Mouse (Mus musculus) splenic B cell, adult 2 months (primary cell): ENCODE measurements around the gene Lix1l.
"Not testable (repeated sequence)": the region's sequence is repeated elsewhere in the genome, so short reads cannot be mapped to it uniquely, and the experiment has no call there.

Source experiments
- DNase-seq: peaks from one replicate; pipeline ENCODE4 v3.0.0-alpha.2; 2011; ENCODE audit warnings: low read depth, low spot score
- H3K27me3 ChIP-seq: 2 replicates; pipeline ENCODE4 v1.6.1; 2012; ENCODE audit warnings: mild to moderate bottlenecking, low read length, moderate library complexity, mixed read lengths; ENCODE audit not compliant: control insufficient read depth, poor library complexity, insufficient read depth, severe bottlenecking
- H3K36me3 ChIP-seq: 2 replicates; pipeline ENCODE4 v1.6.1; 2012; ENCODE audit warnings: mild to moderate bottlenecking, low read length, moderate library complexity, mixed read lengths; ENCODE audit not compliant: control insufficient read depth, poor library complexity, insufficient read depth, severe bottlenecking

The Lix1l gene

DNA sequence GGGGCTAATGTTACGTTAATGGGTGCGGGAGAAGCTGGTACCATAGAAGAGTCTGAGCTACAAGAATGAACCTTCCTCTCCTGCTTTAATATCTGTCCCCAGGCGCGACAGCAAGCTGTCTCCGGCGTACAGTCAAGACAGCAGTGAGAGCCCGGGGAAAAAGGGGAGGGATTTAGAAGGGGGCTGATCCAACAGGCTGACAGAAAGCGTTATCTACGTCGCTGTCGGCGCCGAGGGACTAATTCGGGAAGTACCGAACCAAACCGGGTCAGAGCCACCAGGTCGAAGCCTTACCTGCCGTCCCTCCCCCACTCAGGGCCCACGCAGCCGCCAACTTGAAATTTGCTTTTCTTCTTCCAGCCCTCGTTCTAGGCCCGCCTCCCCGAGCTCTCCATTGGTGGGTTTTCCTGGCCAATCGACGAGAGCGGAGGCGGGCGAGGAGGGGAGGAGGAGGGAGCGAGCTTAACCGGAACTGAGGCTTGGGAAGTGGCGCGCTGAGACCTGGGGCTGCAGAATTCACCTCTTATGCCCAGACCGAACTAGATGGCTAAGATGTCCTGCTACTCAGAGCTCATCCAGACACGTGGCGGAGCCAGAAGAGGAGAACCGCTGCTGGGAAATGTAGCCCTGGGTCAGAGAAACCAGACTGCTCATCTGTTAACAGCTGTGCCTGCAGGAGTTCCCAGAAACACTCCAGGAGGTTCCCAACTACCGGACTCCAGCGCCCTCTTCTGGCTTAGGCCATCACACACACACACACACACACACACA is 7.0 kb upstream of the Lix1l start, which contains the start of gene Polr3gl:
TSS of gene Polr3gl (minus strand) at position 392 of the 771 bp plus-strand sequence.
- H3K36me3 ChIP-seq = no peaks in the 10 kb centered on the region
- DNase-seq = peak; percentile 94
- H3K27me3 ChIP-seq = no peaks in the 10 kb centered on the region; the same call in 1 of the 2 replicates

DNA sequence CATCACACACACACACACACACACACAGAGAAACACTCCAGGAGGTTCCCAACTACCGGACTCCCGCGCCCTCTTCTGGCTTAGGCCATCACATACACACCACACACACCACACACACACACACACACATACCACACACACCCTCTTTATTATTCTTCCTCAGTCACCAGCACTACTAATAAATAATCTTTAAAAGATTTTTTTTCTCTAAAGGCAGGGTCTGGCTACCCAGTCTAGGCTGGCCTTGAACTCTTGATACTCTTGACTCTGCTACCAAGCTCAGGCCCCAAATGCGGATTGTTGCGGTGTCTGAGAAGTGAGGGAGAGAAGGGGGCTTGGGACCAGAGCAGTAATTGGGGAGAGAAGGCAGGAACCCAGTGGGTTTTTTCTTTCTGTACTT is 6.1 kb upstream of the Lix1l start:
- Histone ChIP-seq H3K27me3 (no peaks in the 10 kb centered on the region; the same call in none of the 2 replicates), H3K36me3 (no peaks in the 10 kb centered on the region)
- DNase-seq = no peak

DNA sequence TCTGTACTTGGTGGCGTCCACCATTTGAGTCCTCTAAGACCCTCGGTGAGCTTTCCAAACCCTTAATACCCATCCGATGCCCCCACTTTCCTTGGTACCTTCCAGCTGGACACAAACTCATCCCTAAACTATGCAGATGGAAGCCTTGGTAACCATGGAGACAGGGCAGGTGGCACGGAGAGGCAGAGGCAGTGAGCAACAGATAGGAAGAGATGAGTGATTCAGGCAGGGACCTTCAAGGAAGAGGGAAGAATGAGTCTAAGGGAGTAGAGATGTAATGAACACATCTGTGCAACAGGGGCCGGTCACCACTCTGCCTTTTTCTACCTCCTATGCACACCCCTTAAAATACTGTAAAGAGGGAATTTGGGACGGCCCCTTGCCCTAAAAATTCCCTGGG is 5.3 kb upstream of the Lix1l start:
- no peaks in the 10 kb centered on the region for H3K36me3 ChIP-seq
- DNase-seq = no peak

DNA sequence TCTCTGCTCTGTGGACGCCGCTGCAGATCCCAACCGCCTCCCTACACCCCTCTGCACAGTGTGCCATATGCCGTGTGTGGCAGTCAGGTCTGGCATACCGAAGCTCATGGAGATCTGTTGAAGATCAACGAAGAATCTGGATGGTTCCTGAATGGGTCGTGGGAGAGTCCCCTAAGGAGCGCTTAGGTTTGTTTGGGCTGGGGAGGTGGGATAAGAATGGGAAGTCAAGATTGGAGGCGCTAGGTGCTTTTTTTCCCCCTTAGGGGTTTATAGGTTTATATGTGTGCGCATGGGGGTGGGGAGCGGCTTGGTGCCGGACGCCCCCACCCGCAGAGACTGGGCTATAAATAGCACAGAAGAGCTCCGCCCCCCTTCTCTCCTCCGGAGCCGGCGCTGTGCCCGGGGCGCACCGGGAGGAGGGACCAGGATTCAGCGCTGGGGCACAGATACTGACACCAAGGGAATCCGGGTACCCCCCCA is 4.7 kb upstream of the Lix1l start, which contains the start of gene Ankrd34a:
TSS of gene Ankrd34a (plus strand) at position 409 of the 480 bp plus-strand sequence.
- Histone ChIP-seq H3K27me3 (no peaks in the 10 kb centered on the region; the same call in none of the 2 replicates), H3K36me3 (no peaks in the 10 kb centered on the region)
- no peak for DNase-seq

More for the DNA sequence above, 5.3 kb upstream of the Lix1l start:
- no peaks in the 10 kb centered on the region; the same call in none of the 2 replicates for H3K27me3 ChIP-seq

DNA sequence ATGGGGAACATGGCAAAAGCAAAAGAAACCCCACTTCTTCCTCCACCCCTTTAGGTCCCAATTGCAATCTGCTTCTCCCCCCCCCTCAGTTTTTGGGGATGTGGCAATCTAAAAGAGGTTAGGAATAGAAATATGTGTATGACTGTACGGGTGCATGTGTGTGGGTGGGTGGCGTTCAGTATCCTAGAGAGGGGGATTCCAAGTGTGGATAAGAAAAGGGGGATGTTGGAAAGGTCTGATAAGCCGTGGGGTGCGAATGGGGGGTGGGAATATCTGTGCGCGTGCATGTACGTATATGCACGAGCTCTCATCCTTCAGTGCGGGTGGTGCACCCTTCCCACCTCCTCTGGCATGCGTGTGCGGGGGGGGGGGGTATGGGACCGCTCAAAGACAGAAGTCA is 4.1 kb upstream of the Lix1l start:
- DNase-seq = no peak
- H3K36me3 ChIP-seq = no peaks in the 10 kb centered on the region
- no peaks in the 10 kb centered on the region; the same call in none of the 2 replicates for H3K27me3 ChIP-seq

DNA sequence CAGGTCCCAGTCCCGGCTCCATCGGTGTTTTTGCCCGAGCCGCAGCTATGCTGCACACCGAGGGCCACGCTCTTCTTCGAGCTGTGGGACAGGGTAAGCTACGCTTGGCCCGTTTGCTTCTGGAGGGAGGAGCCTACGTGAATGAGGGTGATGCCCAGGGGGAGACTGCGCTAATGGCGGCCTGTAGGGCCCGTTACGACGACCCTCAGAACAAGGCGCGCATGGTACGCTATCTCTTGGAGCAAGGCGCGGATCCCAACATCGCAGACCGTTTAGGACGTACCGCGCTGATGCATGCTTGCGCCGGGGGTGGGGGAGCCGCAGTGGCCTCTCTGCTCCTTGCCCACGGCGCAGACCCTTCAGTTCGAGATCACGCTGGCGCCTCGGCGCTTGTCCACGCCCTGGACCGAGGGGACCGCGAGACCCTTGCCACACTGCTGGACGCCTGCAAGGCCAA is 3.5 kb upstream of the Lix1l start:
- Histone ChIP-seq H3K36me3 (no peaks in the 10 kb centered on the region), H3K27me3 (no peaks in the 10 kb centered on the region; the same call in none of the 2 replicates)
- DNase-seq = no peak

DNA sequence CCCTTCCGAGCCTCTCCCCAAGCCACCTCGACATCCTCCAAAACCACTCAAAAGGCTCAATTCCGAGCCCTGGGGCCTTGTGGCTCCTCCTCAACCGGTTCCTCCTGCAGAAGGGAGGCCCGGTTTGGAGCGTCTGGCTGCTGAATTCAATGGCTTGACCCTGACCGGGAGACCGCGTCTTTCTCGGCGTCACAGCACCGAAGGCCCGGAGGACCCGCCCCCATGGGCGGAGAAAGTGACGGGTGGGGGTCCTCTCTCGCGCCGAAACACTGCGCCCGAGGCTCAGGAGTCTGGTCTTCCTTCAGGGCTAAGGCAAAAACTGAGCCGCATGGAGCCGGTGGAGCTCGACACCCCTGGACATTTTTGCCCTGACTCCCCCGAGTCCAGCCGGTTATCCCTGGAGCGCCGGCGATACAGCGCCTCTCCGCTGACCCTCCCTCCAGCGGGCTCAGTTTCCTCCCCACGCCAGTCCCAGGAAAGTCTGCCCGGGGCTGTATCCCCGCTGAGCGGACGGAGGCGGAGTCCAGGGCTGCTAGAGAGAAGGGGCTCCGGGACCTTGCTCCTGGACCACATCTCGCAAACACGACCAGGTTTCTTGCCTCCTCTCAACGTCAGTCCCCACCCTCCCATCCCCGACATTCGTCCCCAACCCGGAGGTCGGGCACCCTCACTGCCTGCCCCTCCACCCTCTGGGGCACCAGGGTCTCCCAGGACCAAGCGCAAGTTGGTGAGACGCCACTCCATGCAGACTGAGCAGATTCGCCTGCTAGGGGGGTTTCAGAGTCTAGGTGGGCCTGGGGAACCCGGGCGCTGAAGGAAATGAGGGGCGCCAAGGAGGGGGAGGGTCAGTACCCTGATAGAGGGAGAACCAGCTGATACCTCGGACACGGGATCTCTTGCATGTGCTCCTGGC is 2.5 kb upstream of the Lix1l start:
- DNase-seq = no peak
- Histone ChIP-seq H3K36me3 (no peaks in the 10 kb centered on the region), H3K27me3 (no peaks in the 10 kb centered on the region; the same call in none of the 2 replicates)

DNA sequence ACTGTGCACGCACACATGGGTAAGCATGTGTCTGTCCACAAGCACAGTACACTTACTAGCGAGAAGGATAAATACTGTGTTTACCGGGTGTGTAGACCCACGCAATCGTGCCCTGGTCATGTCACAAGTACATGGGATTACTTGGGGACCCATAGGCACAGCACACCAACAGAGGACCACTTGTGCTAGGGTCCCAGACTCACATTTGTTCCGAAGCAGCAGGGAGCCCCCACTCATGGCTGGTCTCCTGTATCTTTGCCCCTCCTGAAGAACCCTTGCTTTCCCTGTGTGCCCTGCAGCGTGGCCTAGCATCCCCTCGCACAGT is 1.9 kb upstream of the Lix1l start:
- Histone ChIP-seq H3K36me3 (no peaks in the 10 kb centered on the region), H3K27me3 (no peaks in the 10 kb centered on the region; the same call in none of the 2 replicates)
- DNase-seq = no peak

DNA sequence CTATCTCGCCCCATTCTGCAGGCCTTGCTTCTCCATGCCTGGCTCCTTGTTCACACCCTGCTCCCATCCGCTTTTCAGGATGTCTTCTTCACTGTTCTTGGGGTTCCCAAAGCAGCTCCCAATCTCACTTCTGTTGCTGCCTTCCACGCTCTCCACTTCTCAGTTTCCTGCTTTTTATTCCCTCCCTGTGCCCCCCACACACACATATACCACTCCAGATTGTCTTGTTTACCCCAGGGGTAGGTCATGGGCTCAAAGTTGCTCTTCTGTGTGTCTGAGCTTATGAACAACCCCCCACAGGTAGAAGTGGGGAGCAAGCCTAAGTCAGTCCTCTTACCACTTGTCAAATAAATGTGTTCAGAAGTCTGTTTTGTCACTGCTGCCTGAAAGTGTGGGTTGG is 1.5 kb upstream of the Lix1l start:
- no peaks in the 10 kb centered on the region; the same call in none of the 2 replicates for H3K27me3 ChIP-seq
- no peaks in the 10 kb centered on the region for H3K36me3 ChIP-seq
- DNase-seq = no peak

DNA sequence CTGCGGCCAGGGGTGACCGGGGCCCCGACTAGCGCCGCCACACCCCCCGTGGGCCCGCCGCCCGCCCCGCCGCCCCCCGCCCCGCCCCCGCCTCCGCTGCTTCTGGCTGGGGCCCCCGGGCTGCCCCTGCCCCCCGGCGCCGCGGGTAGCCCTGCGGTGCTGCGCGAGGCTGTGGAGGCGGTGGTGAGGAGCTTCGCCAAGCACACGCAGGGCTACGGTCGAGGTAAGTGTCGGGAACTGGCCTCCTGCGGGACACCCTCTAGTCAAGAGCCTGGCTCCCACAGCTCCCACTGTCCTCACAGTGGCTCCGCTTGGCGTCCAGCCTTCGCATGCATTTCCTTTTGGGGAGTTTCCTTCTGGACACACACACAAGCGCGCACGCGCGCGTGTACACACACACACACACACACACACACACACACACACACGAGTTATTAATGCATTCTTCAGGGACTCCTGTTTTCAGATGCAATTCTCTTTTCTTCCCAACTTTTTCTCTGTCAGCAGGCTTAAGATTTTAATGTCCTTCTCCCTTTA is 370 bp downstream of the Lix1l start:
- no peaks in the 10 kb centered on the region for H3K36me3 ChIP-seq
- H3K27me3 ChIP-seq = no peaks in the 10 kb centered on the region; the same call in none of the 2 replicates
- peak; percentile 41 for DNase-seq

DNA sequence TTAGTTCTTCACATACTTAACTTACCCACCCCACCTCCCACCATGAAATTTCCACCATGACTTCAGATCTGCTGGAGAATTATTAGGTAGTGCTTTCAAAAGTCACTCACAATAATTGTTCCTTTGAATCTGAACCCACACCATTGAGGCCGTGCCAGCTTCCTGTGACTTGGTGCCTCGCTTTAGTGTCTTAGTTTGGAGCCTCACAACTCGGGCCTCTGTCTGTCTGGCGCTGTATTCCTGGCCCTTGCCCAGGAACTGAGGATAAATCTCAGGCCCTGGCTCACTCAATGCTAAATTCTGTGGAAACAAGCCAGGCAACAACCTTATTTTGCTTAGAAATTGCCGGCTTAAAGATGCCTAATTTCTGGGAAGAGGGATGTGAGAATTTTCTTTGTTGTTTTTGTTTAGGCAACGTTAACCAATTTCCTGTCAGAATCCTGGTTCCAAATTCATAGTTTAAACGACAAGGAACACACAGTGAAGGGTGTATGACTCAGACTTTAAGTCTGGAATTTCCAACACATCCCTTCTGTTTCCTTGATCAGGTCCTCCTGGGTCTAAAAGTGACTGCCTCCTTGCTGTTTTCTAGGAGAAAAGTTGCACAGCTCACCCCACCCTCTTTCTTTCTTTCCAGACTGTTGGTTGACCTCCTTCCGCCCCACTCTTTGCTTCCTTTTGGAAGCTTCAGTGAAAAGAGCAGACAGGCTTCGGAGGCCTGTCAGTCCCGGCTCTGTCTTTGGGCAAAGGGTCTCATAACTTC is 1.2 kb downstream of the Lix1l start:
- Histone ChIP-seq H3K36me3 (no peaks in the 10 kb centered on the region), H3K27me3 (no peaks in the 10 kb centered on the region; the same call in 1 of the 2 replicates)
- no peak for DNase-seq

DNA sequence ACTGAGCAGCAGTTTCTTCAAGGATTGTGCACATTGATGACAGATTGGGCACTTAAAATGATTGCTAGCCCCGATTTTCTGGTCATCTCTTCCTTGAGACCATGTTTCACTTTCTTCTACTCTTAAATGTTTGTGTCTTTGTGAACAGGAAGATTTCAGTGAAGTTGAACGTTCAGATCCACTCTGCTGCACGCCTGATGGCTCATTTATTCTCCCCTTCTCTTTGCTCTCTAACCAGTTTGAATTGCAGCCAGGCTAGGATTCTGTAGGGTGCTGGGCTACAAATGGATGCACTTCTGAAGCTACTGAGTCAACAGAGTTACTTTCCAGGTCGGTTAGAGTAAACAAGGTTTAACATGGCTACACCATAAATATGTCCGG is 1.7 kb downstream of the Lix1l start:
- Histone ChIP-seq H3K36me3 (no peaks in the 10 kb centered on the region), H3K27me3 (no peaks in the 10 kb centered on the region; the same call in 1 of the 2 replicates)
- DNase-seq = no peak

DNA sequence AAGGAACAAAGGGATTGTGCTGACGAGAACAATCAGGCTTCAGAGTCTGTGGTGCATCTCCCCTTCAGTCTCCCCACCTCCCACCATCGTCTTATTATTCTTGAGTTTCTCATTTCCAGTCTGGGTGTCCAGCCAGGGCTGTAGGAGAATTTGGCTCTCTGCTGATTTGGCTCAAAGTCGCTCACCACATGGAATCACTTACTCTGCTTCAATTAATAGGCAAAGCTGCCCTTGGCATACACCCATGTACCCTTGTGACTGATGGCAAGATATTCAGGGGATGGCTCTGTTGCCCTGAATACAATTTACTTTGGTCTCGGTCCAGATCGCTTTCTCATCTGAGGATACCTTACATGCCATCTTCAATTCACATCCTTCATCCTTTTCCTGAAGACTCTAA is 2.4 kb downstream of the Lix1l start:
- Histone ChIP-seq H3K36me3 (no peaks in the 10 kb centered on the region), H3K27me3 (no peaks in the 10 kb centered on the region; the same call in 1 of the 2 replicates)
- no peak for DNase-seq

DNA sequence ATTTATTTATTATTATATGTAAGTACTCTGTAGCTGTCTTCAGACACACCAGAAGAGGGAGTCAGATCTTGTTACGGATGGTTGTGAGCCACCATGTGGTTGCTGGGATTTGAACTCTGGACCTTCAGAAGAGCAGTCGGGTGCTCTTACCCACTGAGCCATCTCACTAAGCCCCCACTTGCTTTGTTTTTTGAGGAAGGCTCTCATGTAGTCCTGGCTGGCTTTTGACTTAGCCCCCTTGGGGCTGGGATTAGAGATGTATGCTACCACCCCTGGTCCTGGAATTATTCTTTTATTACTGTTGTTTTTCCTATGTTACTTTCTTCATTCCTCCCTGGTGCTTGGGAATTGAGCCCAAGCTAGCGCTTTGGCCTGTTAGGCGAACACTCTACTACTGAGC is 5.1 kb downstream of the Lix1l start:
- not testable (repeated sequence) for H3K36me3 ChIP-seq, H3K27me3 ChIP-seq, DNase-seq
